Mouse (Mus musculus) C2C12 (cell line): ENCODE measurements around the gene Usp16.

Source experiments
- CTCF ChIP-seq: IDR thresholded peaks from one replicate; pipeline ENCODE4 v1.5.1; 2011; ENCODE audit not compliant: control insufficient read depth, insufficient read depth, insufficient read length
- MAX ChIP-seq: IDR thresholded peaks from one replicate; pipeline ENCODE4 v1.6.1; 2011; ENCODE audit warnings: mild to moderate bottlenecking, control low read depth

GRCm38 (mm10) chr16:87499556-87499955 is 45.1 kb downstream of the Usp16 start:
- TF ChIP-seq CTCF (no peak), MAX (no peak)
